Mouse (Mus musculus): ENCODE measurements at regions not wholly inside any gene's neighbourhood (a gene's known extent, or its start where the extent isn't known, plus 50 kb on each side); places are given as distances from the start of the nearest gene placed in this dataset.

DNA sequence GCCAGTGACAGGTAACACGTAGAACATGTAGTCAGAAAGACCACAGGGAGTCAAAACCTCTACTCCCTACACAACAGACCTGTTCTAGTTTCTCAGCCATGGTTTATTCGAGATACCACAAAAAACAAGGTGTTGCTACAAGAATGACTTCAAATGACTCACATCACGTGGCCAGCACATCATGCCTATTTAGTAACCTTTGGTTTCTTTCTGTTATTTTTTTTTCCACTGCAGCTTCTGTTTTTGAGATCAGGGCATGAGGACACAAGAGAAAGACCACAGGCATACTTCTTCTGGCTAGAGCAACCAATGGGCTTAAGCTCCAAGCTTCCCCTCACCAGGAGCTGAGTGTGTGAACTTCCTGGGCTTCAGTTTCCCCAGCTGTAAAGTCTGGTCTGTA, 630.7 kb downstream of the Rnf144a start:
- DNase-seq (ENCODE audit: low spot score): no peak

DNA sequence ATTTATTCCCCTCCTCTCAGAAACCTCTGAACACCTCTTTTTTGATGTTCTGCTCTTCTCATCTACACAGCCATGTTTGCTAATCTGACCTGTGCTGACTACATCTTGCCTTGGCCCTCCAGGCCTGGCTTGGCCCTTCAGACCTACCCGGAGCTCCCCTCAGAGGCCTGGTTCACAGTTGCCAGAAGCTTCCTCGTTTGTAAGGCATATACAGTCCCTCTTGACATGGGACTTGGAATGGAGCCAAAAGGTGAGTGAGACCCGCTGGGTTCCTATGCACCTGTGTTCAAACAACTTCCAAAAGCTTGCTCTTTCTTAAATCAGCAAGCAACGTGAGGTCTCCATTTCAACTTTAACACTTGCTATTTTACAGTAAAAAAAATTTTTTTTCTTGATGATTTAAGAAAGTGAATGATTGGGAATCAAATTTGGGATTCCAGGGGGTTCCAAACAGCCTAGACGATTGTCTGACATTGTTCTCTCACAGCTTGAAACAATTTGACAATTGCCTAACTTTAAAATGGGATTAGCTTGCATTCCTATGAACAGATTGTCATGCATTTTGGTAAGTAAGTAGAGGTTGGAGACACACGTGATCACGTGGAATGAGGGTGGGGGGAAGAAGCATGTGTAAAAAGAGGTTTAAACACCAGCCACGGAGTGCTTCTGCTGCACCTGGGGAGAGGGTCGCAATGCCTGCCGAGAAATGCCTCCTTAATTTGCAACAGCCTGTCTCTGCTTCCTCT, 631.9 kb downstream of the Rnf144a start:
- no peak for DNase-seq (ENCODE audit: low spot score)

DNA sequence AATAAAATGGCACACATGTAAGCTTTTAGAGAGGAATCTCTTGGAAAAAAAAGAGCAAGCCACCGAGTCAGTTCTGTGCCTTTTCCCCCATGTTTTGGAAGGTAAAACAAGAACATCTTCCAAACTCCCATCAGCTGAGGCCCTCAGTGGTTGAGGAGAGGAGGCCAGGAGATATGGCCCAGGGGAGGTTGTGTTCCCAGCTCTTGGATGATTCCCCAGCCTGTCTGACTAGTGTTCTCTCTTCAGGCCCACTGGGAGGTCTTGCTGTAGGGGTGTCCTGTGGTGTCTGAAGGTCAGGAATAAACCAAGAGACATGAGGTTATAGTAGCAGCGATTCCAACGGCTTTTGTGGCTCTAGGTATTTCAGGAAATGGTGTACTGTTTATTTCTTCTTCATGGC, 643.2 kb downstream of the Rnf144a start:
- no peak for DNase-seq (ENCODE audit: low spot score)

DNA sequence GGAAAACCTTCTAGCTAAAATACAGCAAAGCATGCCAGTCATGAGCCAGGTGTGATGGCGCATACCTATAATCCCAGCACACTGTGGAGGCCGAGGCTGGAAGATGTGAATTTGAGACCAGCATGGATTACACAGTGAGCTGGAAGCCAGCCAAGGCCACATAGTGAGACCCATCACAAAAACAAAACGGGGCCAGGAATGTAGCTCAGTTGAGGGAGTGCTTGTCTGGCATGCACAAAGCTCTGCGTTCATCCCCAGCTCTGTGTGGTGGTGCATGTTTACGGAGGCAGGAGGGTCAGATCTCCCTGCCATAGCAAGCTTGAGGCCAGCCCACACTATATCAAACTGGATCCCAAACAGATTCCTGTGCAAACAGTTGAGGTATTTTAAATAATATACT, 646.4 kb downstream of the Rnf144a start:
- no peak for DNase-seq (ENCODE audit: low spot score)

DNA sequence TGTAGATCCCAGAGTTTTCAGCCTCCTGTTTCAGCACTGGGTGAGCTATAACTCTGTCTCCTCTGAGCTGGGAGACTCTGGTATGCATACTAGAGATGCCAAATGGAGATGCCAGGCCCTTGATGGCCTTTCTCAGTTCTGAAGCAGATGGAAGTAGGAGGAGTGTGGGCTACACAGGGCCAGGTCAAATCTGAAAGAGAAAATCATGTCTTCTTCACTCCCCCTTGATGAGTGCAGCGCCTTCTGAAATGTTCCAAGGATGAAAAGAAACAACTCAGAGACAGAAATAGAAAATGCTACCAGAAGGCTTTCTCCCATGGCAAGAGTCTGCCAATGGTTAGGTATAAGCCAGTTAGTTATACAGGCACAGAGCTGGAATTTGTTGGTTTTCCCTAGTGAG, 652.0 kb downstream of the Rnf144a start:
- DNase-seq (ENCODE audit: low spot score): no peak

DNA sequence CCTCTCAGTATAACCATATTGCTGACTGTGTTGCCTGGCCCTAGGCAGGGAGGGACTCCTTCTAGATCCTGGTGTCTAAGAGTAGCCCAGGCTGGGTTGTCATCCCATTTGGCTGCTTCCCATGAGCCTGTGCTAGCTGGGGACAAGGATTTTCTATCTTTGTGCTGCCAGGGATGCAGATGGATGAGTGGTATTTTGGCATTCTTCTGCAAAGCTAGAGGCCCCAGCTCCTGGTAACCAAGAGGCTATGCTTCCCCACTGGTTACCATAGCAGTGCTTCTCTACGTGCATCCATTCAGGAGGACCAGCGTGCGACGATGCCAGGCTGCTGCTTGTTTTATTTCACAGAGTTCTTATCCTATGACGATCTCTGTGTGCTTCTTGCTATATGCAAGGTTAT, 658.0 kb downstream of the Rnf144a start:
- DNase-seq (ENCODE audit: low spot score): no peak

DNA sequence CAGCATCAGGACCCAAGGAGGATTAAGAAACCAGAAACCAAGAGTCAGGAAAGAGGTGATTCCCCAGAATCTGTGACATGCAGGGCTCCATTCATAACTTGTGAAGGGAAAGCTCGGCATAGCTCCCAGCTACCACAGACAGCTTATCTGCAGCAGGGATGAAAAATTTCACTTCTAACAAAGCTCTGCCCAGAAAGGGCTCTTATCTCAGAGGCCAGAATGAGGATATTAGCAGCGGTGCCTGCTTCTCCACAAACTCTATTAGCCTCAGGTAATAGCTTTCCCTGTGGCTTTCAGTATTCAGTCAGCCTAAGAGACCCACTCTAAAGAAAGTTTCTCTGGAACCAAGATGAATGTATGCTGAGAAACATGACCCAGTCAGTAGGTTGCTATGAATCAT, 636.9 kb upstream of the Id2 start:
- no peak for DNase-seq (ENCODE audit: low spot score)

DNA sequence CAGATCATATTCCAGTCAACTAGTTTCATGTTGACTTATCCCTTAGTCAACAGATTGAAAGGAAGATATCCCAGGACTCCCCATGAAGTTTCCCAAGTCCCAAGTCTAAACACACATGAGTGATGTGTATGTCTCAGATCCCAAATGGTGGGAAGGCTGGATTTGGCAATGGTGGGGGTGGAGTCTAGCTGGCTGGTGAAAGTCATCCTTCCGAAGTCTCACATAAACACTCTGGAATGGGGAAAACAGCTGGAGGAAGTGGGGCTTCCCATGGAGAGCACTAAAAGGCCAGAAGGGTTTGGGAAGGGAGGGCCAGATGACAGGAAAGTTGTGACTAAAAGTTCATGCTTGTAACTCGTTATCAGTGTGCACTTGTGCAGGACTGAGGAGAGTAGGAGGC, 628.8 kb upstream of the Id2 start:
- DNase-seq (ENCODE audit: low spot score): no peak

DNA sequence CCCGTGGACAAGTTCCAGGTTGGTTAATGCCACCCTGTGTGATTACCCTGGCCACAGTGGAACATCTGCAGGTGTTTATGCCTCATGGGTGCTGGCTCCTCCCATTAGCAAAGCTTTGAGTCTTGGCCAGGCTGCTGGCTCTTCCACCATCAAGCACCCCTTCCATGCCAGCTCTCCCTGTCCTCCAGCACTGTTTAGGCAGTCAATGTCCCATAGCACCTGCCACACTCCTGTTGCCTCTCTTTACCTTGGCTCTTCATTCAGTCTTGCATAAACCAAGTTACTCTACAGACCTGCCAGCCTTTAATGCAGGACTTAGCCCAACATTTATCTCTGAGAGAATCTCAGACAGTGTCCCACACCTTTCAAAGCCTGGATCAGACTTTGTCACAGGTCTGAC, 614.2 kb upstream of the Id2 start:
- no peak for DNase-seq (ENCODE audit: low spot score)

DNA sequence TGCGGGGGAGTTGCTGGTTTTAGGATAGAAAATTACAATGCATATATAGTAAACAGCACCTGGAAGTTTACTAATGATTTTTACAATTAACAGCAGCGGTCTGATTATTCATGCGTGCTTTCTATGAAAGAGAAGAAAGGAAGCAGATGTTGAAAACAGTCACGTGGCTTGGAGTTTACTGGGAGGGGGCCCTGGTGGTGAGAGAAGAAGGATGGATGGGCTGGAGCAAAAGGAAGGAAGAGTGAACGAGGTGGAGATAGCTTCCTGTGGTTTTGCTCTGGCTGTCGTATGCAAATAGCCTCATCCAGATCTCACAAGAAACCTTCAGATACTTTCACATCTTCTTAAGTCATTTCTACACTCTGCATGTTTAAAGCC, 606.1 kb upstream of the Id2 start:
- DNase-seq (ENCODE audit: low spot score): no peak

DNA sequence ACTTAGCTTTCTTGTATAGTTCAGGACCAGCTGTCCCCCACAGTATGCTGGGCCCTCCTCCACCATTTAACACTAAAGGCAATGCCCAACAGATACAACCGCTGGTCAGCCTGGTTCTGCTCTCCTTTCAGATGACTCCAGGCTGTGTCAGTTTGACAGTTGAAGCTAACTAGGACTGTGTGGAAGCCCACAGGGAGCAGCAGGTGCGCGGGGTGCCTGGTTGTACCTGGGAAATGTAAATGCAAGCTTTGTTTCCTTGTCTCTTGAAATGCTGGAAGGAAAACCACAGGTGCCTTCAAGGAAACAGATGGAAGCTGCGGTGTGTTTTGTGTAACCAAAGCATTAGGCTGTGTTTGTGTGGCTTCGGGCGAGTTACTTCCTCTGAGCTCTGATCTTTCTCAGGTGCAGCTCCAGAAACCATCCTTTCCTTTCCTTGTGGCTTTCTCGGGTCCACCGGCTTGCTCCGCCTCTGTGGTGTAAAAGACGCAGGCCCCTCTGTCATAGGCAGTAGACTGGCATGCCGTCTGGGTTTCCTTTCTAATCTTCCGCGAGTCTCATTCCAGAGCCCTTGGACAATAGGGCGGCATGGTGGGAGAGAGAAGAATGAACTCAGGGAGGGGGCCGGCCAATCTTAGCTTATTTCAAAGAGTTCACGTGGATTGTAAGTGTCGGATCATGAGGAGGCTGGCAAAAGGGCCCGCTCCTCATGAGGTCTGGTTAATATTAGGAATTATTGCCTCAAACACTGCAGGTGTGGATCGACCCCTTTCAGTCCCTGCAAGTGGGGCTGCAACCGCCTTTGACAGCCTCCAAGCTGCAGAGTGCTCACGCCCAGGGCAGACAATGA, 605.5 kb upstream of the Id2 start:
- no peak for DNase-seq (ENCODE audit: low spot score)

DNA sequence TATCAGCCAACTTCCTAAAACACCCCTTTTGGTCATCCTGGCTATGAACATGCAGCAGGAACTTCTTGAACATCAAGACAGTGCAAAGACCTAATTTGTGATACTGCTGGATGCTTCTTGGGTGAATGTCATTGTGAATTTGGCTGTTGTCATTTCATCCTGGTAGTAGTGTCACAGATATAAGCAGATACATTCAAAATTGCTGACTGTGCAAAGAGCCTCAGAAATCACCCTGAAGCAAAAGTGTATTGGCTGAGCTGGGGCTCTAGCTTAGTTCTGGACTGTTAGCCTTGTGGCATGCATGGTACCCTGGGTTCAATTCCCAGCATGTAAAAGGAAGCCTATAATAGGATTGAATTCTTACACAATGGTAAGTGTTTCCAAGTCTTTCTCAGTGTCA, 590.1 kb upstream of the Id2 start:
- no peak for DNase-seq (ENCODE audit: low spot score)

DNA sequence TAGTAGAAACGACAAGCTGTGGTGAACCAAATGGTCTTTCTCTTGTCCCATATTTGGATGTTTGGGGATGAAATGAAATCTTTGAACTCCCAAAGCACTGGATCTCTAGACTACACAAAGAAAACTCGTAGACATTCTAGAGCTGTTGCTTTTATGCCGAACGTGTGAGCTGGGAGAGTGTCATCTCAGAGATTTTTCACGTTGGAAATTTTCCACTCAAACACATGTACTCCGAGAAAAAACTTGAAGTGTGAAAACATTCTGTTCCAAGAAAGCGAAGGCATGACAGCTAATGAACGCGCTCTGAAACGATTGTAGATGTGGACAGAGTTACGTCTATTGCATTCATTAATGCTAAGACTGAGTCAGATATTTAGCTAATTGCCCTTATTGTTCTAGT, 579.7 kb upstream of the Id2 start:
- no peak for DNase-seq (ENCODE audit: low spot score)

DNA sequence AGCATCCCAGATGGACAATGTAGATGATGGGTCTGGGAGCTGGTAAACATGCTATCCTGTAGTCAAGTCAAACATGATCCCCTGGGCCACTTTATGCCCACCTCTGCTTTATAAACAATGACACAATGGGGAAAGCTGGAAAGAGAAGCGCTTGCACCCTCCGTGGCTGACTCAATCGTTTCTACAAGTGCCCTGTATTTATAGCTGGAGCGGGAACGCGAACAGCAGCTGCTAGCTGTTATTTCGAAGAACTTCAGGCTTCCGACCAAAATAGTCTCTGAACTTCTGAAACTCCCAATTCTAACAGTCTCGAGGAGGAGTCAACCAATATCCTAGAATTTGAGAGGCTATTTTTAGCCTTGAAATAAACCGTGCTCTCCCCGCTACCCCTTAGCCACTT, 571.4 kb upstream of the Id2 start:
- DNase-seq (ENCODE audit: low spot score): no peak

DNA sequence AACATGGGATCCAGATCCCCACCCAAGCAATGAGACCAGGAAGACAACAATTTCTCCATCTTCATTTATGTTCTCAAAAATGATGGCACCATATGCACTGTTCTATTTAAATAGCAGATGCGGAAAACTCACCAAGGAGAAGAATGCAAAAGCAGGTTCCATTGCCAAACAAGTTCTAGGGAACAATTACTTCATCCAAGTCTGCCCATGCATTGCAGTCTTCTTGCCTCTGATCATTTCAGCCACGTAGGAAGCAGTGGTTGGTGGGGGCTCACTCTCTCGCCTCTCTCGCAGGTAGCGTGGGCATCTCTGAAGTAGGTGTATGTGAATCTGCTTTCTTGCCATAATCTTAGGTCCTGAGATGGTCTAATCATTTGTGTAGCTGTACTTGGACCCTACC, 557.5 kb upstream of the Id2 start:
- no peak for DNase-seq (ENCODE audit: low spot score)

DNA sequence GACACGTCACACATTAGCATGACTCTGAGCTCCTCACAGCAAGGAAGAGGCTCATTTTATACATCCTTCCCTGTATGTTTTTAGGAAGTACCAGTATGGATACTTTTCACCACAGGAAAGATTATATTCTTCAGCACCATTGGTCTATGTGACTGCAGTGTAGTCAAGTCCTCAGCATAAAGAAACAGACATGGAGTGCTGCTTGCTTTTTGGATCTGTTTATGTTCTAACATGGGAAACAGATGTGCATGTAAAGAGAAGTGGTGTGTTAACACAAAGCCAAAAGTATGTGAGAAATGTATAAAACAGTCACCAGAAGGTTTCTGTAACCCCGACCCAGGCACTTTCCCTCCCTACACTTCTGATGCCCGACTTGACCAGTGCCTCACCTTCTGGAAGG, 553.3 kb upstream of the Id2 start:
- DNase-seq (ENCODE audit: low spot score): no peak

DNA sequence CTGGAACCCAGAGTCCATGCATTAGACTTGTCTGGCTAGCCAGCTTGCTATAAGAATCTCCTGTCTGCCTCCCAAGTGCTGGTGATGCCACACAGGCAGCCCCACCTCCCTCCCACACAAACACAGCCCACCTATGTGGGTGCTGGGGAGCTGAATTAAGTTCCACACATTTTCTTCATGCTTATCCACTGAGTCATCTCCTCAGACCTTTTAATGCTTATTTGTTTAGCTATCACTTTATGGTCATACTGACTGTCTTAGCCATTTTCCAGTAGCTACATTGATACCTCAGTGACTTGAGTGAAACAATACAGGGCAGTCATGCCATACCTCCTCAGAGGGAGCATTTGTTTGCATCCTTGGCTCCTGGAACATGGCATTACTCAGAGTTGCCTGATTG, 531.1 kb upstream of the Id2 start:
- DNase-seq (ENCODE audit: low spot score): no peak

DNA sequence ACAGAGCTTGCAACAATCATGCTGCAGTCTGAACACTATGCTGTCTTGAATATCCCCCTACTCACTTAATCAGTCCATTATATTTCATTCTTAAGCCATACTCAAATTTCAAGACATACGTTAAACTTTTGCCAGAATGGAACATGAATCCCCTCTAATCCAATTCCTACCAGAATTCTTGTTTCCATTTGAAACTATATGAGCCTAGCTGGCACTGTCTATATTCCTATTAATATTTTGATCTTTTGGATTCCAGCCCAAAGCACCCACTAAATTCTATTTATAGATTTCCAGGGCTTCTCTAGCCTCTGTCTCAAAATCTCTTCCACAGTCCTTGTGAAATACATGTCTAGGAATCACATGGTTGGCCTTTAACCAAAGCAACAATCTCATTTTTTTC, 528.9 kb upstream of the Id2 start:
- DNase-seq (ENCODE audit: low spot score): no peak

DNA sequence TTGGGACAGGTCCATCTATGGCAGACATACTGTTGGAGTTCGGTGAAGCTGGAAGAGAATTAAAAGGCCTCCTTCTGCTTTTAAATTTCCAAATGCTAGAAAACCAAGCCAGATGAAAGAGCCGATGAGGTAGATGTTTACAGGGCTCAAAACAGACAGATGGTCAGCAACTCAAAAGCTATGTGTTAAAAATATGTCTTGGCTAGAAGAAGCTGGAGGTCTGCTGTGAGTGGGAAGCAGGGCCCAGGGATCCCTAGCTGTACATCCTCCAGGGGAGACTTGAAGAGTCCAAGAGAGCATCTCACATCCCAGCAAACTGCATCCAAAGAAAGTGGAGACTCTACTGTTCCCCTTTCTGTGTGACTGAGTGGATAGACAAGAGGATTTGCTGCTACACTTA, 526.5 kb upstream of the Id2 start:
- no peak for DNase-seq (ENCODE audit: low spot score)

DNA sequence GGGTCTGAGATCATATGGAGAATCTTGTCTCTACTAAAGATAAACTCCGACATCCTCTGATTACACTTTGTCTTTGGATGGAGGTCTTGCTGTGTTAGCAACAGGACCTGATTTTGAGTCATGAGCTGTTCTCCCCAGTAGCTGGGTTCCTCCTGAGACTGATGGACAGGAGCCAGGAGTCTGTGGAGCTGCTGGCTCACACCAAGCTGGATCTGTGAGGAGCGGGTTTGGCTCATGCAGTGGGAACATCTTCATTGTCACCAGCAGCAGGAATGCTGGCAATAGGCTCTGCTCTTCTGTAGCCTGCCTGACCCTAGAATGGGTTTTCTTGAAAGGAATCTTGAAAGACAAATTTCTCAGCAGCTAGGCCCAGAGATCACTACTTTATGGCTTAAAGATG, 524.2 kb upstream of the Id2 start:
- no peak for DNase-seq (ENCODE audit: low spot score)

DNA sequence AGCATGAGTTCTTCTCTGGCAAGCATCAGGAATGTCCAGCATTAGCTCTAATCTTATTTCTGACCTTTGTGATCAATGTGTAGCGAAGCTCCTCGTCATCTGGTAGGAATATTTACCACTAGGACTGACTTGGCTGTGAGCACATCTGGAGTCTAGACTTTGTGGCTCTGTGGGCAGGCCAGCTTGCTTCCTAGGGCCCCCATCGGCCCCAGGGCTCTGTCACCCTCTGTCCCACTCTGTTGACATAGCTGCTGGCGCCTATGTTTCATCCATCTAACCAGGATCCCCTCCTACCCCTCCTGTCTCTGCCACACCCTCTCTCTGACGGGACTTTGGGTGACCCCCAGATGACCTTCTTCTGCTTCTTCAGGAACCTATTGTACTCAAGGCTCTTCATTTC, 520.6 kb upstream of the Id2 start:
- DNase-seq (ENCODE audit: low spot score): no peak

DNA sequence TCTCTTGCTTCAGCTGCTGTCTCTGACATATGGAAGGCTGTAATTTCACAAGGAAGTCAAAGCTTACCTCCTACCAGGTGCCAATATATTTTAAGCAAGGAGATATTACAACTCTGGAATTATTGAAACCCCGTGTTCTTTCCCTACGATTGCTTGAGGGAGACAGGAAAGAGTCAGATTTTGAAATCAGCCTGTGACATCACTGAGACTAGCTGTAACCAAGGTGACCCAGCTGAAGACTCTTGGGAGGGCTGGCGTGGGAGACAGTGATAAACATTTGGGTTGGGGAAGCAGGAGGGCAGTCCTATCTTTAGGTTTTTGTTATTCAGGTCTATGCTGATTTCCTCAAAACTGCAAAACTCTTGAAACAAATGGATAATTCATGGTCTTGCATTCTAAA, 518.4 kb upstream of the Id2 start:
- no peak for DNase-seq (ENCODE audit: low spot score)

DNA sequence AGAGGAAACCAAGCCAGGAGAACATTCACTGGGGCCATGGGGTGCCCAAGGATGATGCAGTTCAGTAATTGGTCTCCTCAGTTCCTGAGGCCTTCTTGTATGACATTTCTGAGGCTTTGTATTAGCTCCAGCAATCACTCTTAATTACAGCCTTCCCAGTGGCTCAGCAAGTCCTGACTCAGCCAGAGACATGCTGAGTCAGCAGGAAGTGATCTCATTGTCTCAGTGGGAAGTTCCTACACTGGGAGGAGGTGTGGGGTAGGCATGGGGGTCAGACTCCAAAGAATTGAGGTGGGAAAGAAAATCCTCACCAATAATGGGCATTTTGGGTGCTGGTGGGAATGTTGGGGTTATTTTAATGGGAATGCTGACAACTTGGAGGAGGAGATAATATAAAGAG, 516.5 kb upstream of the Id2 start:
- no peak for DNase-seq (ENCODE audit: low spot score)

DNA sequence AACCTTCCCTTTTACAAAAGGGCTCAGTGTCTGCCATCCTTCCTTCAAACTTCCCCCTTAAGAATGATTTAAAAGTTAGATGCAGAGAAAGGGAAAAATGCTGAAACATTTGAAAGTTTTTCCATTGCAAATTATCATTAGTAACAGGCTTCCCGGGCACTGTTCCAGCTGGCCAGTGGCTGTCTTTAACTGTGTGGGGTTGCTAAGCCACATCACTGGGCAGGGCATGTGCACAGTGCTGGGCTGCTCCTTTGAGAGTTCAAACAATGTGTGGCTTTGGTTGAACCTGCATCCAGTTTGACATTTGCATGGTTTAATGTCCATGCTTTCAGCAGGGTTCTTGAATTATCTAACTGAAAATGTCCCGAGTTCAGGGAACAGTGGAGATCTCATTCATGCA, 512.1 kb upstream of the Id2 start:
- no peak for DNase-seq (ENCODE audit: low spot score)
